Mouse (Mus musculus) megakaryocyte-erythroid progenitor cell, adult 5-6 weeks (primary cell): ENCODE measurements around the gene Cyp3a41b. TPM values are rescaled to one million over a fixed set of nuclear protein-coding genes. Genes with fewer than 3 reads are reported as not detected.
"Not testable (repeated sequence)": the region's sequence is repeated elsewhere in the genome, so short reads cannot be mapped to it uniquely, and the experiment has no call there.

Experiments used
- ATAC-seq: replicated peaks from 2 replicates; pipeline ENCODE4 v1.8.0; 2016; ENCODE audit warnings: mild to moderate bottlenecking, inconsistent platforms; ENCODE audit not compliant: severe bottlenecking, poor library complexity, low FRiP score, low TSS enrichment
- total RNA-seq, 2 experiments: library from RNA; stranded (forward) in 1 of 2; stranded (reverse) in 1 of 2; fragments of 200-1000, 215-1000 nt in 1 of 2; fragments of >200 nt in 1 of 2; fragmentation: Nextera tagmentation in 1 of 2; gene quantifications; 2 replicates each; pipeline ENCODE4 v1.2.3; 2014 to 2017

Cyp3a41b gene
- total RNA-seq (2014; fragmentation: Nextera tagmentation) (not detected in 2 replicates), total RNA-seq (2017) (not detected in 2 replicates)

DNA sequence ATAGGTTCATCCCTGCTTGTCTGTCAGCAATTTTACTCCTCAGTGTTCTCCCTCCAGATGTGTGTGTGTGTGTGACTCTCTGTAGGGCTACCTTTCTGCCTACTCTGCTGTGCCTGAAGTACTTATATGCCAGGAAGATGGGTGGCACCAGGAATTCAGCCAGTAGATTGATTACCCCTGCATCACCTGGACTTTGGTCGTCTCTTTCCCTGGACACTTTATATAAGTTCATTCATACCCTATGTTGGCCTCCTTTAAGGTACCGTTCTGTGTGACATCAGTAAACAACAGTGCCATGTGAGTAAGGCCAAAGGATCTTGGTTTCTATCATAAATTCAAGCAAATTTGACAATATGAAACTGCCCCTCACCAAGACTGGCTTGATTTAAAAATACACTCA is at the start of gene Cyp3a41b:
Gene Cyp3a41b (minus strand): TSS at position 101 of the 400 bp plus-strand sequence.
- ATAC-seq: not testable (repeated sequence)

DNA sequence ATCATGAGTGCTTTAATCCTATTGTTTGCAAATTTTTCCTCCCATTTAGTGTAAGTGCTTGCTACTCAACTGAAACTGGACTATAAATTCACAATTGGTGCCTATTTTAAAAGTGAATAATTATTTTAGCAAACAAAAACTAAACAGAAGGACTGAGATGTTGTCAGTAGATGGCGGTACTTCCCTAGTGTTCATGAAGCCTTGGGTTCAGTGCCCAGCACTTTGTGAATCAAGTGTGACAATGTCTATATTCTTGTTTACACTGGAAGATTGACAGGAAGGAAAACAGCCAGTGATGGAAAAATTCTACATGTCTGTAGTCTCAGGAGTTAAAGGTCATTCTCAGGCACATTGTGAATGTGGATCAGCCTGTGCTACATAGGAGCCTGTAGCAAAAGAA is 47.8 kb upstream of the Cyp3a41b start:
- not testable (repeated sequence) for ATAC-seq

DNA sequence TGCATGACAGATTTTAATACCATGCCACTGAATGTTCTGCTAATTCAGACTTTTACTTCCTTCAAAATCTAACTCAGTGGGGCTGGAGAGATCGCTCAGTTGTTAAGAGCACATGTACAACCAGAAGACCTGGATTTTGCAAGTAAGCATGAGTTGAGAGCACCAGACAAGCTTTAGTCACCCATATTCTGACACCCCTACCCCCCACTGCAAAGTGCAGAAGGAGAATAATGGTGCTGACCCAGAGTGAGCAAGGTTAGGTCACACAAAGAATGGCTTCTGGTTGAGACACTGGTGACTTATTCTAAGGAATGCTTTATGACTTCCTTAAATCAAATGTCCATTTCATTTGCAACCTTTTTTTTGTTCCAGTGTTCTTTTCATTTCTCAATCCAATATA is 20.4 kb upstream of the Cyp3a41b start:
- not testable (repeated sequence) for ATAC-seq

DNA sequence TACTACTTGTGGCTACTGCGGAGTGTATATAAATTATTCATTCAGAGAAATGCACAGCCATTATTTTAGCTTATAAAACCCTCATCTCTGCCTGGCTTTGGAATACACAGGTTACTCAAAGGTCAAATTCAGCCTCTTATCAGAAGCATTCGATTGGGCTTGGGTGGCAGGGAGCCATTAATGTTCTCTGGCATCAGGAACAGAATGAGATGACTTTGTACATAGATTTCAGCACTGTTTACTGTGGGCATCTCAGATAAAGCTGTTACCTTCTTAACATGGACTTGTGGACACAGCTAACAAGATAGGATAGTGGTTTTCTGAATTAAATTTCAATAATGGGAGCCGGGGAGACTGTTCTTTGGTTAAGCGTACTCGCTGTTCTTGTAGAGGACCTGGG is 13.3 kb upstream of the Cyp3a41b start:
- not testable (repeated sequence) for ATAC-seq

DNA sequence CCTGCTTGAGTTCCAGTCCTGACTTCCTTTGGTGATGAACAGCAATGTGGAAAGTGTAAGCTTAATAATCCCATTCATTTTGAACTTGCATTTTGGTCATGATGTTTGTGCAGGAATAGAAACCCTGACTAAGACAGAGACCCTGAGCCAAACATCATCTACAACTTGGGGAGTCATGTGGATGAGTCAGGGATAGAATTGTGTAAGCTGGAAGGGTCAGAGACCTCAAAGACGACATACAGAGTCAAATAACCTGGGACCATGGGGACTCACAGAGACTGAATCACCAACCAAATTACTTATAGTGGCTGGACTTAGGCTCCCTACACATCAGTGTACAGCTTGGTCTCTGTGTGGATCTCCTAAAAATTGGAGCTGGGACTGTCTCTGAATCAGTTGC is 7.2 kb downstream of the Cyp3a41b start:
- ATAC-seq: not testable (repeated sequence)

DNA sequence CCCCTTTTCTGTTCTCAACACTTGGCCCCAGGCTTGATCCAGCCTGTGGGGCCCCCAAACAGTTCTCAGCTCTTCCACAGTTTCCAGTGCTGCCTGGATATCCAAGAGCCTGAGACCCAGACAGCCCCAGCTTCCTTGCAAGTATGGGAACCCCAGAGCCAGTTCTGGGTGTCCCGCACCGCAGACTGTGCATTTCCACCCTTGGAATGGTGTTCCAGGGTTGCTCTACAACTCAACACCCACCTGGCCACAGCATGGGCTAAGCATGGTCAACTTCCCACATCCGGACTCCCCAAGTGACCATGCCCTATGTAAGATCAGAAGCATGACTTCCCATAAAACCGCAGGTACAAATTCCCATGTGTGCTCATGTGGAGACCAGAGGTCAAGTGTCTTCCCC is 8.9 kb downstream of the Cyp3a41b start:
- not testable (repeated sequence) for ATAC-seq

DNA sequence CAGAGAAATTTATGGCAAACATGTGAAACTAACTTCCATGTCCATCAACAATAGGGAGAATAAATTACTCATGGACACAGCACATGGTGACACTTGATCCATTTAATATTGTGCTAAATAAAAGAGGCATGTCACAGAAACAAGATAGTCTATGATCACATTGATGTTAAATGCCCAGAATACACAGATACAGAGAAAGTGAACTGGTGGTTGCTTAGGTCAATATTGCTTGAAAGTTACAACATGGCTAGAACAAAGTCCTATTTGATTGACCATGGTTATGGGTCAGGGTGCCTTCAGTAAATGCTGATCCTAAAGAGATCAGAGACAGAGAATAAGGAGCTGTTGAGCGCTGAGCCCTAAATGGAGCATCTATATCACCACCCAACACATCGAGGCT is 12.6 kb downstream of the Cyp3a41b start:
- not testable (repeated sequence) for ATAC-seq

Other genes with a start within 250 kb of the Cyp3a41b start
- not detected in 2 replicates for gene Cyp3a57, start 239.5 kb downstream of the Cyp3a41b start, total RNA-seq (2014; fragmentation: Nextera tagmentation)
- not detected in 2 replicates for gene Cyp3a57, start 239.5 kb downstream of the Cyp3a41b start, total RNA-seq (2017)
- gene Cyp3a16, start 115.0 kb downstream of the Cyp3a41b start, total RNA-seq (2014; fragmentation: Nextera tagmentation): not detected in 2 replicates
- not detected in 2 replicates for gene Cyp3a16, start 115.0 kb downstream of the Cyp3a41b start, total RNA-seq (2017)
- gene Cyp3a41a, start 135.4 kb upstream of the Cyp3a41b start, total RNA-seq (2014; fragmentation: Nextera tagmentation): not detected in 2 replicates
- not detected in 2 replicates for gene Cyp3a41a, start 135.4 kb upstream of the Cyp3a41b start, total RNA-seq (2017)
- not detected in 2 replicates for gene Cyp3a44, start 221.1 kb upstream of the Cyp3a41b start, total RNA-seq (2014; fragmentation: Nextera tagmentation)
- gene Cyp3a44, start 221.1 kb upstream of the Cyp3a41b start, total RNA-seq (2017): not detected in 2 replicates